Mouse (Mus musculus) retina, adult 2 months (tissue): ENCODE measurements at regions not wholly inside any gene's neighbourhood (a gene's known extent, or its start where the extent isn't known, plus 50 kb on each side); places are given as distances from the start of the nearest gene placed in this dataset.

Experiments
- DNase-seq: peaks from one replicate; pipeline ENCODE4 v3.0.0-alpha.2; 2012; ENCODE audit warnings: low read depth, low spot score

DNA sequence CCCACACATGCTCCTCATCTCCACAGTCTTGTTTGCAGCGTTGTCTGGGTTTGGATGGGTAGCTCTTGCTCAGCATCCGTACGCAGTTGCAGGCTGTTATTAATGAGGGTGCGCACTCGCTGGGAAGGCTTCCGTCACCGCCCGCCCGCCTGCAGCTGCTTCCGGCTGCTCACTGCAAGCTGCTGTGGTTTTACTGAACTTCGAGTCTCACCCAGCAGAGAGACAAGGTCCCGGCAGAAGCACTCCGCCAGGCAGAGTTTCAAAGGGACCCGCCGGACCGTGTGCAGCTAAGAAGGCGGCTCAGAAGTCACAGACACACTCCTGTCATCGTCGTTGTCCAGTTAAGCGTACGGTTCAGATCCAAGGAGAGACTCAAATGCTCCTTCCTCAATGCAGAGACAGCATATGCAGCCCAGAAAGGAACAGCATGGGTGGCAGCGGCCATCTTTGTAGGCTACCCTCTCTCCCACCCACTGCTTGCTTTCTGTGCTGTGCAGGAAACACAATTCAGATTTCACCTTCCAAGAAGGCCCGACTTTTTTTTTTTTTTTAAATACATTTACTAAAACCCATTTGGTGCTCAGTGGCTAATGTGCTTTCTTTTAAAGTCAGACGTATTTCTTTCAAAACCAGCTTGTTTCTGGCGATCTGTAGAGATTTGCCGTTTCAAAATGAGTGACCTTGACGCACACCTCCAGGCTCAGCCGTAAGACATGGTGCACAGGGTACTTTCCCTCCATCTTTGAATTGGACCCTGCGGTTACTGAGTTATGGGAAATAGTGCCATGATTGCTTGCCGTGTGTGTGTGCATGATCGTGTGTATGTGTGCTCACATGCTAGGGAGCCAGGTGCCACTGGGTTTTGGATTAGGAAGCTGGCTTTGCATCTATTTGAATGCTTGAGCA lies 169.2 kb upstream of the Map3k1 start:
- DNase-seq = no peak

DNA sequence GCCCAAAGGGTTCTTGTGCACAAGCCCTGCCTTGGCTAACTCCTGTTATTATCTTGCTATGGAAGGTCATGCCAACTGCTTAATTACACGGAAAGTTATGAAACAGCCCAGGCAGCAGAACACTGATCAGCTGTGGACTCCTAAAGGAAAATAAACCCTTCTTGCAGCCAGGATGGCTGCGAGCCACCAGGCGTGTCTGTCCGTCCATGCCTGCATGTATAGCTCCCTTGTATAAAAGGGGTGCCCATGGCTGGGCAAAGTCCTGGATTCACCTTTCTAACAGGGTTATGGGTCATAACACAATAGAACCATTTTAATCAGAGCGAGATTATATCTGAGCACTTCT lies 169.9 kb upstream of the Map3k1 start:
- no peak for DNase-seq

DNA sequence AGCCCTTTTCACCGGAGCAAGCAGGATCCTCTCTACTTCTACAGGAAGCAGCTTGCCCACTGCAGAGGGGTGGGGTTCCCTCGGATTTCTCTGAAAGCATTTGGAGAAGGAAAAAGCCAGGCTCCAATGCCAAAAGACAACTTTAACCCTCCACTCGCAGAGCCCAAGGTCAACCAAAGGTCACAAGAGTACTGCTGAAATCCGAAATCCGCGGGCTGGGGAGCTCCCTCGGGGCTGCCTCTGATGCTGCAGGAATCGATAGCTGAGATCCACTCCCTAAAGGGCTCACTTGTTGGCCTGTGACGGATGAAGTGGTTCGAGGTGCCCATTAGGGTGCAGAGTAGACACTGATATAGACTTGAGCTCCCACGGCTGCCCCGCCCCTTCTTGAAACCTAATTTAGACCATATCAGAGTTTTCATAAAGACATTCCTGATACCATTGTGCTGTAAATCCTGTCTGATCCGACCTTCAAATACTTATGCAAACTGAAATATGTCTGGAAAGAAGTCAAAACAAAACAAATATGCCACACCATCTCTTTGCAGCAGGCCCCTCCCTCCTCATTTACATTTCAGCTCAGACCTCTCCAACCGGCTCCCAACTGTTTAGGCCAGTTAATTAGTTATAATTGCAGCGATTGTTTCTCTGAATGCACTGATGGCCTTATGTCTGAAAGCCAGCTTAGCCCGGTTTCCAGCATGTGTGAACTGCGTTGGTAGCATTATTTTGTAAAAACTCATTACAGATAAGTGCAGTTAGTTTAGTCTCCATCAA lies 170.8 kb upstream of the Map3k1 start:
- no peak for DNase-seq

DNA sequence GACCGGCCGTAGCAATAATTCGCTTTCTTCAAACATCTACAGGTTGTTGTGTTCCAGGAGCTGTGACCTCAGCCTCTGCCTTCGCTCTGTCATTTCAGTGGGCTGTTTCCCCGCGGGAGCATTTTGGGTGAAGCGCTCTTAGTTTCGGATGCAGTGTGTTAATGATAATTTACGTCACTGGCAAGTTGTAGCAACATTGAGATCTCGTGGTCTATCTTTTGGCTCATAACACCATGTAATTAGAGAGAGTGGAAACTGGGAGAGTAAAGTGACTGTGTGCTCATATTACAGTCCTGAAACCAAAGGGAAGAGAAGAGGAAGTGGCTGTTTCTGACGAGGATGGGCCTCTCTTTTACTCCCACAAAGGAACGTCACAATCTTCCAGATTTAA lies 171.4 kb upstream of the Map3k1 start:
- no peak for DNase-seq

DNA sequence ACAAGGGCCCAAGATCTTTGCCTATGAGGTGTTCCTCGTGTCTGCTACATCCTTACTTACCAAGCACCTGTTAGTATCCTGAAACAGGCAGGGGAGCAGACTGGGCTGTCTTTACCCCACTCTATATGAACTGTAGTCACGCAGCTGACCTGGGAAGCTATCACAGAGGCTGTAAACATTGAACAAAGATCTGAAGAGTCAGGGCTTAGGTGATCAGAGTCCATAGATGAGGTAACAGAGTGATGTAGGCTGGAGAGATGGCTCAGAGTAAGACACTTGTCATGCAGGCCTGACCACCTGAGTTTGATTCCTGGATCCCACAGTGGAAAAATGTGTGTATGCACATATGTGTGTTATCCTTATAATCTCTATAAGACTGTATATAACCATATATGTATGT lies 172.3 kb upstream of the Map3k1 start:
- DNase-seq = no peak

DNA sequence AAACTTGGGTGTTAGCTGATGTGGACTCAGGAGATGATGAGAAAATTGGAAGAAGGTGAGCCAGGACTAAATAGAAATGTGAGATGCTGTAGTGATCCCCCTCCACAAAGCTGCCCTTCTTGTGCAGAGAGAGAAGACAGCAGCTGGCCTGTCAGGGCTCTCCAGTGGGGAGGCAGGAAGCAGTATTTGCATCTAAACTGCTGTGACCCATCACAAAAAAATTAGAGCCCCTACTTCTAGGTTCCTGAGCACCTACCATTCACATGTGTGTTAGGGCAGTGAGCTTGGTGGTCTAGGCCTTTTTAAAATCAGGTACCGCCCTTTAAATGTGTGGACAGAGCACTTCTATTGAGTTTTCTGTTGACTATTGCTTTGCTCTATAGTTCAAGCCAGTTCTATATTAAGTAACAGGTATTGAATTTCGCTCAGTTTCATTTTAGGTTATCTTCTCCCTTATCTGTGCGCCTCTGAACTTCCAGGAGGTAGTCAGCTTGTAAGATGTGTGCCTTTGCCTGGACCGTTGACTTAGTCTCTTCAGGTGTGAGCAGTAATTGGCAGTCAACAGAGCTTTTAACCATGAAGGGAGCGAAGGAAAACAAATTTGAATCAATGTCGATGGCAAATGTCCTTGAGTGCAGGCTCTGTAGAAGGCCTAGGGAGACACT lies 174.1 kb upstream of the Map3k1 start:
- DNase-seq = no peak

DNA sequence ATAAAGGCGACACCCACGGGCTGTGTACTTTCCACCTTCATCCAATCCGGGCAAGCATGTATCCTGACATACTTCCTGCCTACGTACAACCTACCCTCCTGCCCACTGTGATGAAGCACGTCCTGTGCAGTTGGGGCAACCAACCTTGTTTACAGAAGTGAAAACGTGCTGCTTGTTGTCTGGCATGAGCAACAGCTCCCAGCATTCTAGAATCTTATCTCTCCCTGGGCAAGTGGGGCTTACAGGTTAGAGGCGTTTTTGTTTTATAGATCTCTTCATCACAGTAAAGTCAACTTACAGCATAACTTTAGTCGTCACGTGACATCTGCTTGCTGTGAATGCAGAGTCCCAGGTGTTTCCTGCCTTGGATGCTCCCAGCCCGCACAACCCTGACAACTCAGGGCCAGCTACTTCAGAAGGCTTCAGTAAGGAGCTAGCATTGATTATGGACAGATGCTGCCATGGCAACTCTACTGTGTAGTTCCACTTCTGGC lies 175.3 kb upstream of the Map3k1 start:
- DNase-seq = no peak

DNA sequence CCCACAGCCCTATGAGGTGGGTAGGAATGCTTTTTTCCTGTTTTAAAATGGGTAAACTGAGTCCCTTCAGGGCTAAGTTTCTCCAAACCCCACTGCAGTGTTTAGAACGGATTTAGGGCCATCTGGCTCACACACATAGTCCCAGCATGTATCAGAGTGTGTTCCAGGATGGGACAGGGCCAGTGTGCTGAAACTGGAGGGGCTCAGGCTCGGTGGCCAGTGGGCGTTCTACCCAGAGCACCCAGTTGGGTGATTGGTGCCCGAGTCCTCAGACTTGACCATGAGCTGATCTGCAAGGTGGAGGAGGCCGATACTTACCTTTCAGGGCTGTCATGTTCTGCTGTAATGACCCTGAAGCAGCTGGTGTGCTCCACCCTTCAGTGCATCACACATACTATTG lies 176.6 kb upstream of the Map3k1 start:
- no peak for DNase-seq

DNA sequence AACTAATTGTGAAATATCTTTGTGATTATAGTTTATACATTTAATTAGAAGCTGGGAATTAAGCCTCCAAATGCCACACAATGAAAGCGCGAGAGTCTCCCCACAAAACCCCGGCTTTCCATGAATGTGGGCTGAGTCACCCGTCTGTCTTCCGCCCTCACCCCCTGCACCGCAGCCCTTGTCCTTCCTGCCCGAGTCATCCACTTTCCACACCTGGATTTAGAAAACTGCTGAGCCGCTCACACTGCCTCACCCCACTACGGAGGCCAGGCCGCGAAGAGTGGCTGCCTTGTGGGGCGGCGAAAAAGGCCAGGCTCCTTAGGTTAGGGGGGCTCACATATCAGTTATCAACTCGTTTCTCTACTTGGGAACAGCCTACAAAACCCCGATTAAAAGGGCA lies 177.9 kb upstream of the Map3k1 start:
- DNase-seq = no peak

DNA sequence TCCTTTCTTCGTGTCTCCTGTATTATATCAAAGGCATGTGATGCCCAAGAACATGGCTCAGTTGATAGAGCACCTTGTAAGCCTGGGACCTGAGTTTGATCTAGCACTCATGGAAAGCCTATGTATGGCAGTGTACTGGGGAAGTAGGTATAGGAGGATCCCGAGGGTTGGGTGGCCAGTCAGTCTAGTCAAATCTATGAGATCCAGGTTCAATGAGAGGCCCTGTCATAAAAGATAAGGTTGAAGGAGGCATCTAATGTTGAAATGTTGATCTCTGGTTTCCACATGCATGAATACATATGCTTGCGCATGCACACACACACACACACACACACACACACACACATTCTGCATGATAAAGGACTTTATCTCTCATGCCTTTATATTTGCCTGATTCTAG lies 178.6 kb upstream of the Map3k1 start:
- no peak for DNase-seq

DNA sequence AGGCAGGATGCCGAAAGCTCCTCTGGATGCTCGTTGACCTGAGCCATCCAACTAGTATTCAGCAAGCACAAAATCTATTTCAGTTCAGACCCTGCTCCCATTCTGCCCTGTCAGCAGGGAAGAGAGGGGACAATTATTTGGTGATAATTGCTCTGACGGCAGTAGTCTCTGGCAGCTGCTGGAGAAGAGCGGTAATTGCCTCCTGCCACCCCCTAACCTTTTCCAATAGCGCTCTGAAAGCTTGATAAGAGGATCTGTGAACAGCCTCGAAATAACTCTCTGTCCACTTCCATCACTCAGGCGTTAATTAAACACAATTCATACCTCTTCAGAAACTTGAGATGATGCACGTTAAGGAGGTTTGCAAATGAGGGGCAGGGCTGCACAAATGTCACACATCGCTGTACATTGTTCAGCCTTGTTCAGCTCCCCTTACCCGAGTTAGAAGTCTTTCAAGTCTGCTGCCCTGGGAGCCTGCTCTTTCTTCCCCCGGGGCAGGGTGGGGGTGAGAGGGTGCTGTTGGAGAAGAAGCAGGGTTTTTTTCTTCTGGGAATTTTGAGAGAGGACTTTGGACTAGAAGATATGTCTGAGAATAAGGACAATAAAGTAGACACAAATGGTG lies 182.2 kb upstream of the Map3k1 start:
- DNase-seq = no peak

DNA sequence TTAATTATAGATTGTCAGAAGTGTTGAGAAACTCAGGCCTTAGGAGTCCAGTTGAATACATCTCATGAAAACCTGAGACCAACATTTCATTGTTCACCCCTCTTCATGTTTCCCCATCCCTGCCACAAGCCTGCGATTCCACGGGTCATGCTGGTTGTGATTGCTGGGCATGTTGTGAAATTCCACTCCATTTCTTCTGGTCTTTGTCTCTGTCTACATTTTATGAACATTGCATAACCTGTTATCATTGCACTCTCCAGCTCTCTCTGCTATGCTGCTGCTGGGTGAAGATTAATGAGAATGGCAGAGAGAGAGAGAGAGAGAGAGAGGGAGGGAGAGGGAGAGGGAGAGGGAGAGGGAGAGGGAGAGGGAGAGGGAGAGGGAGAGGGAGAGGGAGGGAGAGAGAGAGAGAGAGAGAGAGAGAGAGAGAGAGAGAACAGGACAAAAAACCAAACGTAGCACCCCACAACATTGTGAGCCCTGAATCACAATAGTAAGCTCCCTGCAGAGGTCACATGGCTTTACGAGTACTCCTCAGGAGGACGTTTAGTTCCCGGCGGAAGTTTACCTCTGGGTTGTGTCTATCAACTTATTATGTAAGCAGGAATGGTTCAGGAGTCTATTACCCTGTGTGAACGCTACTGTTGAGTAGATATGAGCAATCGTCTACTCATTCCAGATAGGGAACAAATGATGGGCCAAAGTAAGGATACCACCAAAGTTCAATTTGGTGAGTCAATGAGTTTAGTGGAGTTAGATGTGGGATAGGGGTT lies 183.5 kb upstream of the Map3k1 start:
- DNase-seq = no peak

DNA sequence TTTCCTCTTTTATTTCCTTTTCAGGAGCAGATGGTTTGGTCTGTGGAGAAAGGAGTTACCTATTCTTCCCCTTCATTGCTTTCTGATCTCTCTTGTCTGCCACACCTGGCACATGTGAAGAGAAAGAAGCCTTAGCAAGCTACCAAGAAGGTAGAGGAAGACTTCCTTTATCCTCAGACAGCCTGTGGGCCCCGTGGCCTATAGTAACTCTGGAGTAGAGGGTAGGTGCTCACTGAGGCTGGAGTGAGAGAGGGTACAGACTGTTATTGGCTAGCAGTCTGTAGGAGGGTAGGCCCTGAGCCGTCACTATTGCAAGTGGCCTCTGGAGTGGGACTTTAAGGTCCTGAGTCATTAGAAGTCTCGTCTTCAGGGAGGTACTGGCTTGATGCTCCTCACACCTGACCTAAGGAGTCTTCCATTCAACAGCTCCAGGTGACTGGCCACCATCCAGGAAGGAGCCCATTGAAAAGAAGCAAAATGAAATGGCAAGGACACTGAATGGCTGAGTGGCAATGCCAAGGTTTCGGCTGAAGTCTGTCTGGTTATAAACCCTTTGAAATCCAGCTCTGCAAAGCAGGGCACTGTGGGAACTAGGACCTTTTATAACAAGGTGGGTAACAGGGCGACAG lies 186.2 kb upstream of the Map3k1 start:
- DNase-seq = no peak

DNA sequence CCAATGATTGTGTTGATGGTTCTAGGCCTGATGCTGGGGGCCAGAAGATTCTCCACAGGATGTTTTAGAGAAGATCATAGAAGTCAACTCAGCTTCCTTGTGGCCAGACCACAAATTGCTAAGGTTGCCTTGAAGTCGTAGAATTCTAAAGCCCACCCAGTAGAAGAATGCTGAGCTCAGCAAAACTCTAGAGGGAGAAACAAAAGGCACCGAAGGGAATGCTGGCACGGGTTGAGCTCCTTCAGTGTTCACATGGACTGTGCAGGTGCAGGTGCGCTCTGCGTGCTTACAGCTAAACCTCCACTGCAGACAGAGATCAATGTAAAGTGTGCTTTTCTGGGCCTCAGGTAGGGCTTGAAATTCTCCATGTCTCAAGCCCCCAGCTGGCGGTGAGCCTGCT lies 186.9 kb upstream of the Map3k1 start:
- DNase-seq = no peak

DNA sequence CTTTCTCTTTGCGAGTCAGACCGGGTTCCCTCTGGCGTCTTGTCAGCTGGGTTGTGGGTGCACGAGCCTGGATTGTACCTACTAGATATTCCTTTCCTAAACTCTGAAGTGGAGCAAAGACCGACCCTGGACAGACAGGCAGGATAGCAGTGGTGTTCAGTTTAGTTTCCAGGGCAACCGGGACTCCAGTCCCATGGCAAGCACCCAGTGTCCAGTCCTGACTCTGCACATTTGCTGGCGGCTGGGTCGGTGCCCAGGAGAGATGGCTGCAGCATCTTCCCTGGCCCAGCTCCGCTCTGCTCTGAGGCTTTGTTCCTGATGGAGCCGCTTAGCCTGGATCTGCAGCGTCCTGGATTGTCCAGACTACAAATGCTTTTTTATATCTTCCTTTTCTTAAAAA lies 188.1 kb upstream of the Map3k1 start:
- DNase-seq = no peak

DNA sequence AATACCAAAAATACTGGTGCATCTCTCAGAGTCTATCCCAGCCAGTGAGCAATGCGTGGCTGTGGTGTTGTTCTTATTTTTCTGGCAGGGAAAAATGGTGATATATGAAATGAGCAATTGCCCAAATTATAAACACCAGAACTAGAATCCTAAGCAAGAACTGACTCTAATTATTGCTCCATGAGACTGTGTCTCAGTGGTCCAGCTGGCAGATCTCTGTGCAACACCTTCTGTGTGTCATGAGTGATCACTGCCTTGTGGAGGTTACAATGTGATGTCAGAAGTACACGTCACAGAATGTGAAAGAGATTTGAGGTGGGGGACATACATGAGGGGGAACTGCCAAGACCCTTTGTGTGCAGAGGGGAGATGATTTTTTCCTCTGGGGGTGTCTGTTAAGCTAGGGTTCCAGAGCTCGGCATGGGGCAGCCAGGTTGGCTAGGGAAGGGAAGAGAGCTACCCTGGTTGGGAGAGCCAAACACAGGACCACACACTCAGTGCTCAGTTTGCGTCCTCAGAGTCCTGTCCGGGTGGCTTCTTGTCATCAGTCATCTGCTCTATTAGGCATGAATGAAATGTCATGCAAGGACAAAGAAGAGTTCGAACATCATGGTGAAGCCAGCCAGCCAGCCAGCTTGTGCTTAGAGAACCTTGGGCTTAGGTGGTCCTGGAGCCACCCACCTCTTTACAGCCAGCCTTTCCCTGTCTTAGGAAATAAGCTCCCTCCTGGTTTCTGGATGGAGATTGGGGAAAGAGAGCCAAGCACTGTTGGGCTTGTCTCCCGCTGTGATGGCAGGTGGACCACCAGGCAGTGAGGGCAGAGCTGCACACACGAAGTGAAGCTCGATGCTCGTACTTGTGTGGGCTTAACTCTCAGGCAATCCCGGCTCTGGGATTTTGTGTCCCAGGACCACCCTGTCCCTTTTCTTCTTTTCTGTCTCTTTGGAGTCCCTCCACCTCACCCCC lies 189.5 kb upstream of the Map3k1 start:
- DNase-seq = no peak

DNA sequence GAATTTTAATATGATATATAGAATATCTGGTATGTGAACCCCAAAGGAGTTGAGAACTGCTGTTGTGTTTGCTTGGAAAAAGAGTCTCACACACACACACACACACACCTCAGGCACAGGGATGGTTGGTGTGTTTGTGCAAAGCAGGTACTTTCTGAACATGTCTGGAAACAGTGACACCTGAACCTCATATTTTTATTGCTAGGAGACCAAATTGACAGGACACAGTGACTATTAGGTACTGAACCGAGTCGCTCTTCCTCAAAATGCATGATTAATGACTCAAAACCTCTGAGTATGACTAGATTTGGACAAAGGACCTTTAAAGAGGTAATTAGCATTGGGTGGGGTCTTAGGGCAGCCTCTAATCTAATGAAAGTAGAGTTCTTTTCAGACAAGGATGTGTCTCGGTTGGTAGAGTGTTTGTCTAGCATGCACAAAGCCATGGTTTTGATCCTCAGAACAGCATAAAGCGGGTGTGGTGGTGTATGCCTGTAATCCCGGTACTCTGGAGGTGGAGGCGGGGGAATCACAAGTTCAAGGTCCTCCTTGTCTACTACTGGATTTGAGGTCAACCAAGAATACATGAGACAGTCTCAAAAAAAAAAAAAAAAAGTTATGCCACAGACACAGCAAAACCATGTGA lies 191.0 kb upstream of the Map3k1 start:
- no peak for DNase-seq

DNA sequence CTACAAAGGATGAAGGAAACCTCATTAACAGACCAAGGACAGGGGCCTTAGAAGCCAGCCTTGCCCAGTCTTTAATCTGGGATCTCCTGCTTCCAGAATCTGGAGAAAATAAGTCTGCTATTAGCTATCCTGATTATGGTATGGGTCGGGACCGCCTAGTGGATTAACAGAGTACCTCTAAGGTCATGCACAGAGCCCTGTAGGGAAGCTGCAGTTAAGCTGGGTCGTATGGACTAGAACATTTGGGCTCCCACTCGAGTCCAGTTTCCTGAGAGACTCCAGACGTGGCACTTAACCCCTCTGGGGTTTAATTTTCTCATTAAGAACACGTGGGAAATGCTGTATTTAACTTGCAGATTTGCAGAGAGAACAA lies 191.5 kb upstream of the Map3k1 start:
- DNase-seq = no peak

DNA sequence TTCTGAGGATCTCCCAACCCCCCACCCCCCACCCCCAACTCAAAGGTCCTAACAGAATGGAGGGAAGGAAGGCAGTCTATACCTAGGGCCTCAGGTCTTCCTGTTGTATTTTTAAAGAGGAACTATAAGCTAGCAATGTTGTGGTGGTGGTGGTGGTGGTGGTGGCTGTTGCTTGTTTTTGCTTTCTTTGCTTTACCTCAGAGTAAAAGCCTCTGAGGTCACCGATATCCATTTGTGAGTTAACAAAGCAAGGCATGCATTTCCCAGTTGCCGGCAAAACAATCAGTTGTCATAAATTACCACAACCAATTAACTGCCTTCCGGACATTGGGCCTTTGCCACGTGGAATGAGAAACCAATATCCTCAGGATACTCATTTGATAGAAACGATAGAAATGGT lies 191.9 kb upstream of the Map3k1 start:
- DNase-seq = no peak
